Mouse (Mus musculus) forebrain, embryonic 15.5 days (tissue): ENCODE results near the gene Tpbgl. TPM values are rescaled to one million over a fixed set of nuclear protein-coding genes. Genes with fewer than 3 reads are reported as not detected.
A peak's percentile ranks its signal among the peaks of the same experiment; 100 is the strongest.

ENCODE experiments used
- ATAC-seq: fragments of 200-750 bp; cut with Nextera tagmentation; replicated peaks from 2 replicates; pipeline ENCODE4 v1.8.0; 2017; ENCODE audit warnings: mild to moderate bottlenecking, moderate TSS enrichment, moderate library complexity
- H3K27ac ChIP-seq: fragments of 300-500 bp; sonication (generic); replicated peaks from 2 replicates; pipeline ENCODE4 v1.5.1; 2015; ENCODE audit warnings: mild to moderate bottlenecking, inconsistent platforms
- H3K27me3 ChIP-seq: fragments of 300-500 bp; sonication (generic); 2 replicates; pipeline ENCODE4 v1.6.1; 2015; ENCODE audit warnings: inconsistent platforms
- H3K36me3 ChIP-seq: fragments of 300-500 bp; sonication (generic); 2 replicates; pipeline ENCODE4 v1.6.1; 2015; ENCODE audit warnings: mild to moderate bottlenecking, inconsistent platforms
- H3K4me1 ChIP-seq: fragments of 300-500 bp; sonication (generic); 2 replicates; pipeline ENCODE4 v1.6.1; 2015; ENCODE audit warnings: inconsistent platforms
- H3K4me2 ChIP-seq: fragments of 300-500 bp; sonication (generic); replicated peaks from 2 replicates; pipeline ENCODE4 v1.6.1; 2015; ENCODE audit warnings: mild to moderate bottlenecking, inconsistent platforms
- H3K4me3 ChIP-seq: fragments of 300-500 bp; sonication (generic); 2 replicates; pipeline ENCODE4 v1.5.1; 2015; ENCODE audit warnings: mild to moderate bottlenecking, inconsistent platforms
- H3K9ac ChIP-seq: fragments of 300-500 bp; sonication (generic); replicated peaks from 2 replicates; pipeline ENCODE4 v1.6.1; 2015; ENCODE audit warnings: mild to moderate bottlenecking, inconsistent platforms
- H3K9me3 ChIP-seq: fragments of 300-500 bp; sonication (generic); 2 replicates; pipeline ENCODE4 v1.6.1; 2016; ENCODE audit warnings: inconsistent platforms
- WGBS: fragments of 180-500 bp; shearing (Covaris S2); methylation state at CpG from one replicate; pipeline ENCODE4 v1.1.7; 2015; ENCODE audit warnings: mixed read lengths; 5-methylcytosine and 5-hydroxymethylcytosine counted together
- polyA plus RNA-seq: library from polyadenylated mRNA; unstranded; fragments of >200 nt; fragmentation: Nextera tagmentation; extraction: Ambion mirVana; gene quantifications from 2 replicates; pipeline ENCODE4 v1.2.1, GENCODE M21; 2015

Gene Tpbgl
- polyA plus RNA-seq, 1 experiment from 2014 or later: 0.50 TPM

DNA sequence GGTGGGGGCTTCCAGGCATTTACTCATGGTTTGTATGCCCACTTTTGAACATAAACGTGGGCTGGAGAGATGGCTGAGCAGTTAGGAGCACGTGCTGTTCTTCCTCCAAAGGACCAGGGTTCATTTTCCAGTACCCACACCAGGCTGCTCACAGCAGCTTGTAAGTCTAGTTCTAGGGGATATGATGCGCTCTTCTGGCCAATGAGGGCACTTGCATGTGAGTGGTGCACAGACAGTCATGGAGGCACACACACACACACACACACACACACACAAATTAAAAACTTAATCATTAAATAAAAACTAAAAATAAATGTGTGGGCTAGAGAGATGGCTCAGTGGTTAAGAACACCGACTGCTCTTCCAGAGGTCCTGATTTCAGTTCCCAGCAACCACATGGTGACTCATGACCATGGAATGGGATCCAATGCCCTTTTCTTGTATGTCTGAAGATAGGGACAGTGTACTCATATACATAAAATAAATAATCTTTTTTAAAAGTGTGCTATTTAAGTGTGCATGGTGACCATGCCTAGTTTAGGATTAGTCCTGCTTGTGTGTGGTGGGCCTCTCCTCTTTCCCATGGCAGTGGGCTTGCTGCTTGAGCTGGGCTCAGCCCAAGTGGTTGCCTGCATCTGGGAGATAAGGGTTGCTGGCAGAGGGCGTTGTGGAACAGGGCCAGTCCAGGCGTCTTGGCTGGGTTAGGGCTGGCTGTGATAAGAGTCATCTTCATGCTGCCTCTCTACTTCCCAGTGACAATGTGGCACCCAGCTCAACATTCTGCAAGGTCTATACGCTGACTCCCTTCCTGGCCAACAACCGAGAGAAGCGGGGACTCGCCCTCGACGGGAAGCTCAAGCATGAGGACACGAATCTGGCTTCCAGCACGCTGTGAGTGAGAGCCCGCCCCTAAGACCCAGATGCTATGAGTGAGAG is 32.8 kb downstream of the Tpbgl start:
- Histone ChIP-seq H3K36me3 (peaks cover 33% of the 10 kb centered on the region), H3K27me3 (no peaks in the 10 kb centered on the region), H3K4me3 (no peak overlapping the region), H3K4me1 (no peaks in the 10 kb centered on the region), H3K4me2 (no peak overlapping the region), H3K9me3 (no peaks in the 10 kb centered on the region), H3K9ac (no peak overlapping the region), H3K27ac (no peak overlapping the region)
- no peak for ATAC-seq
- WGBS: 89% methylated on average over 15 of the region's 15 CpGs

DNA sequence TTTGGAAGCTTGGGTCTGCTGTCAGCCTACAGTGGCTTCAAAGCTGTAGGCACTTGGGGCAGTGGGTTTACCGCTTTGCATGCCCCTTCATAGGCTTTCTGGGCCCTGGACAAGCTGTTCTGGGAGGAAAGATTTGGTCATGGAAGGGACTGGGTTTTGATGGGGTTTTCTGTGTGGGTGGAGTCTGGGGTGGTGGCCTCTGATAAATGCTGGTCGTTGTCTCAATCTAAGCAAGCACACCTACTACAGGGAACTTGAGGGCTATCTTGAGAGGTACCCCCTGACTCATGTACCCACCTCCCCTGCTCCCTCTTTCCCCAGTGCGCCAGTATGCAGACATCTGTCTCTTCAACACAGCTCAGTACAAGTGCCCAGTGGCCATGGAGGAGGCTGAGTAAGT is 34.2 kb downstream of the Tpbgl start:
- whole genome bisulfite sequencing: 93% methylated on average over 3 of the region's 3 CpGs
- Histone ChIP-seq H3K4me1 (no peaks in the 10 kb centered on the region), H3K4me2 (no peak overlapping the region), H3K9ac (no peak overlapping the region), H3K36me3 (peaks cover 31% of the 10 kb centered on the region), H3K27ac (no peak overlapping the region), H3K9me3 (no peaks in the 10 kb centered on the region), H3K27me3 (no peaks in the 10 kb centered on the region), H3K4me3 (no peak overlapping the region)
- no peak for ATAC-seq

DNA sequence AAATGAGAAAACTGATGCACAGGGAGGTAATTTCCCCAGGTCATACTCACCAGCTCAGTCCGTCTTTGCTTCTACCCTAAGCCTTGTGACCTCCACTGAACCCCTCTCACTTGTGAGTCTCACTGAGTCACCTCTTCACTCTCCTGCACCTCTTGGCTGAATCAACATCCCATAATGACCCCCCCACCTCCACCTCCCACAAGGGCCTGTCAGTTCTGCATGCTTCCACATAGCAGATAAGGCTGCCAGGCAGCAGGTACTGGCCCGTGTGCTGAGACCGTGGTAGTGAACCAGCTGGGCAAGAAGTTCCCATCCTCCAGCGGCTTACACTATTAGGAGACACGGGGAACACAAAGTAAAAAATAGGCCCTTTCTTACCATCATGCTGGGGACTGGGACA is 36.3 kb downstream of the Tpbgl start:
- Histone ChIP-seq H3K9me3 (no peaks in the 10 kb centered on the region), H3K4me3 (no peak overlapping the region), H3K4me2 (no peak overlapping the region), H3K36me3 (peaks cover 20% of the 10 kb centered on the region), H3K4me1 (no peaks in the 10 kb centered on the region), H3K9ac (no peak overlapping the region), H3K27ac (no peak overlapping the region), H3K27me3 (no peaks in the 10 kb centered on the region)
- ATAC-seq: 0 out of 2 replicates have a peak, but pooled peaks have one; percentile 18
- 73% methylated on average over 5 of the region's 5 CpGs for WGBS

GRCm38 (mm10) chr7:99590064-99590463 is 36.8 kb downstream of the Tpbgl start:
- Histone ChIP-seq H3K36me3 (peaks cover 17% of the 10 kb centered on the region; the same call in 1 of the 2 replicates), H3K4me3 (no peak overlapping the region)
- ATAC-seq: peak; percentile 51; the same call in 1 of the 2 replicates

GRCm38 (mm10) chr7:99585976-99586375 is 40.9 kb downstream of the Tpbgl start:
- H3K36me3 ChIP-seq: peaks cover 12% of the 10 kb centered on the region; the same call in 1 of the 2 replicates
- 87% methylated on average over 8 of the region's 8 CpGs for WGBS
- H3K27ac ChIP-seq: no peak overlapping the region
- no peaks in the 10 kb centered on the region for H3K9me3 ChIP-seq
- no peaks in the 10 kb centered on the region; the same call in 1 of the 2 replicates for H3K4me1 ChIP-seq
- no peaks in the 10 kb centered on the region for H3K27me3 ChIP-seq
- no peak overlapping the region for H3K4me2 ChIP-seq
- no peak overlapping the region for H3K4me3 ChIP-seq
- H3K9ac ChIP-seq: no peak overlapping the region
- no peak for ATAC-seq

More at GRCm38 (mm10) chr7:99590064-99590463, 36.8 kb downstream of the Tpbgl start:
- 2% methylated on average over 3 of the region's 3 CpGs for WGBS
- no peaks in the 10 kb centered on the region for H3K27me3 ChIP-seq
- no peaks in the 10 kb centered on the region for H3K4me1 ChIP-seq
- H3K9ac ChIP-seq: no peak overlapping the region
- no peak overlapping the region for H3K27ac ChIP-seq
- no peaks in the 10 kb centered on the region for H3K9me3 ChIP-seq
- no peak overlapping the region for H3K4me2 ChIP-seq

GRCm38 (mm10) chr7:99583625-99584024 is 43.3 kb downstream of the Tpbgl start:
- no peak overlapping the region for H3K27ac ChIP-seq
- WGBS: 89% methylated on average over 5 of the region's 5 CpGs
- no peak overlapping the region for H3K9ac ChIP-seq
- H3K4me3 ChIP-seq: no peak overlapping the region
- H3K4me1 ChIP-seq: peaks cover 12% of the 10 kb centered on the region
- H3K36me3 ChIP-seq: 0 out of 2 replicates have a peak, but pooled peaks cover 9% of the 10 kb centered on the region
- no peak overlapping the region for H3K4me2 ChIP-seq
- no peaks in the 10 kb centered on the region for H3K9me3 ChIP-seq
- no peaks in the 10 kb centered on the region for H3K27me3 ChIP-seq
- ATAC-seq: no peak

DNA sequence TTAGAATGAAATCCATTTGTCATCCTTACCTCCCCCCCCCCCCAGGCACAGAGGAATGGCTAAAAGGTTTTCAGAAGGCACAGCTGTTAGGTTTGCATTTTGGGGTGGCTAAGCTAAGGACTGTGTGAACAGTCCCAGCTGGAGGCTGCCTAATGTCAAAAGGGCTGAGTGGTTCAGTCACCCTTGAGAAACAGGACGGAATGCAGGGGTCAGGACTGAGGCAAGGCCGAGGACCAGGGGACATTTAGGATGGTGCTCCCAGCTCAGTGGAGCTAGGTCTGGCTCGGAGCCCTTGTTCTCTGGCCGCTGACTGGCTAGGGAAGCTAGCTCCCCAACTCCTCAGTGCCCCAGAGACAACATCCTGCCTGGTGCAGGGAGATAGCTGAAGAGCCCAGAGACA is 44.0 kb downstream of the Tpbgl start:
- H3K27ac ChIP-seq: no peak overlapping the region

DNA sequence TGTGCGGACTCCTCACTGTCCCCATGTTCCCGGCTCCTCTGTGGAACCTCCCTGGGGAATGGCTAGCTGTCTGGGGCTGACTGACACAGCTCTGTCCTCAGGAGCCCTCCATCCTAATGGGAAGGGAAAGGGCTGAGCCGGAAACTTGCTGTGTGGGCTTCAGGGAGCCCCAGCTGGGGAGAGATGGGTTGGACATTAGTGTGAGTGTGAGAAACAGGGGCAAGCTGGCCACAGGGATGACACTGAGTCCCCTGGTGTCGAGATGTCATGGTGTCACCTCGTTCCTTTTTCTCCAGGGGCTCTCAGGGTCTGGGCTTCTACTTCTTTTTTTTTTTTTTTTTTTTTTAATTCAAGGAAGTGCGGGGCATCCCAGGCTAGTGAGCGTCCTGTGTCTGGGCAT is 44.6 kb downstream of the Tpbgl start:
- peaks cover 12% of the 10 kb centered on the region for H3K4me1 ChIP-seq
- H3K9me3 ChIP-seq: no peaks in the 10 kb centered on the region
- H3K4me2 ChIP-seq: no peak overlapping the region
- H3K27ac ChIP-seq: no peak overlapping the region
- no peak overlapping the region for H3K4me3 ChIP-seq
- no peaks in the 10 kb centered on the region for H3K27me3 ChIP-seq
- ATAC-seq: no peak
- H3K9ac ChIP-seq: no peak overlapping the region
- 85% methylated on average over 7 of the region's 7 CpGs for WGBS
- 0 out of 2 replicates have a peak, but pooled peaks cover 9% of the 10 kb centered on the region for H3K36me3 ChIP-seq

More for the DNA sequence above, 44.0 kb downstream of the Tpbgl start:
- no peak overlapping the region for H3K9ac ChIP-seq
- no peaks in the 10 kb centered on the region for H3K27me3 ChIP-seq
- H3K4me3 ChIP-seq: no peak overlapping the region
- no peaks in the 10 kb centered on the region for H3K9me3 ChIP-seq
- no peak for ATAC-seq
- 49% methylated on average over 4 of the region's 4 CpGs for WGBS
- H3K4me1 ChIP-seq: peaks cover 12% of the 10 kb centered on the region
- 0 out of 2 replicates have a peak, but pooled peaks cover 9% of the 10 kb centered on the region for H3K36me3 ChIP-seq
- H3K4me2 ChIP-seq: no peak overlapping the region

- WGBS: 29% methylated on average over 6 of the region's 6 CpGs
- peak overlapping the region; percentile 42 for H3K4me2 ChIP-seq
- H3K27me3 ChIP-seq: no peaks in the 10 kb centered on the region
- H3K27ac ChIP-seq: no peak overlapping the region
- peaks cover 12% of the 10 kb centered on the region for H3K4me1 ChIP-seq
- H3K9me3 ChIP-seq: no peaks in the 10 kb centered on the region
- H3K36me3 ChIP-seq: 0 out of 2 replicates have a peak, but pooled peaks cover 7% of the 10 kb centered on the region
- H3K4me3 ChIP-seq: no peak overlapping the region
- H3K9ac ChIP-seq: no peak overlapping the region
- ATAC-seq: no peak
These were observed 46.7 kb downstream of the Tpbgl start for GRCm38 (mm10) chr7:99580247-99580646.

DNA sequence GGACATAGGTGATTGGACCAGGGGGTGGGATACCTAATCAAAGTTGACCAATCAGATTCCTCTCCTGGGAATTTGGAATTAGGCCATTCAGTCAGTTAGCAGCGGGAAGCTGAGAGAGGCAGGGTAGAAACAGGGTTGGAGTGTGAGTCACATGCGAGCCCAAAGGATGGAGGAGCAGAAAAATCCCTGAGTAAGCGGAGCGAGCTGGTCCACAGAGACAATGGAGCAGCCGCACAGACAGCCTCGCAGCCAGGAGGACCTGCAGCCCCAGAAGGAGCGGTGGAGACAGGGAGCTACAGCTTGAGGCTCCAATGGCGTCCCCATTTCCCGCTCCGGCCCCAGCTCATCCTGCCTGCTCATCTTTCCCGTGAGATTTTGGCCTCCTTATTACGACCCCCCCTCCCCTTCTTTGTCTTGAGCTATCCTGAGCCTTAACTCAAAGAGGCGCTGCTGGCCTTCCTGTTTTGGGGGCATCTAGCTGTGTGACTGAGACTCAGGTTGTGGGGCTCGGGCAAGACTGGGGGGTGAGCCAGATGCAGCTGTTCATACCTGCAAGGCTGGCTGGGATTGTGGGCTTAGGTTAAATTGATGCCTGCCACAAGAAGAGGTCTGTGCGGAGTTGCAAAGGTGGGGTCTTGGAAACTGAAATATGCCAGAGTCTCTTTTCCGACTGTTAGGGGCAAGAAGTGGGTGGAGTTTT is 47.3 kb downstream of the Tpbgl start:
- WGBS: 6% methylated on average over 16 of the region's 16 CpGs
- H3K27ac ChIP-seq: peak overlapping the region; percentile 53; the same call in 1 of the 2 replicates

DNA sequence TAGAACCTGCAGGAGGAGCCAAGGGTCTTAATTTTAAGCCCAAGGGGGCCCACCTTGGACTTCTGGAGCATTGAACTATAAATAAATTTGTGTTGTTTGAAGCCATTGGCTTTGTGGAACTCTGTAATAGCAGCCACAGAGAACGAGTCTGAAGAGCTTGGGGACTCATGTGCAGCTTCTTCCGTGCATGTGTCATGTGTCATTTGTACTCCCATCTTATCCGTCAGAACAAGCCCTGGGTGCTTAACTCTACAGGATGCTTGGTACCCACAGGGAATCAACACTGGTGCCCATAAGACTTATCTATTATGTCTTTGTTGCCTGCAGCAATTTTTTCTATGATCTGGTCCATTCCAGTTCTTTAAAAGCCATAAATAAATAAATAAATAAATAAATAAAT is 48.7 kb downstream of the Tpbgl start:
- Histone ChIP-seq H3K27ac (no peak overlapping the region), H3K4me2 (no peak overlapping the region), H3K27me3 (no peaks in the 10 kb centered on the region), H3K9ac (no peak overlapping the region), H3K9me3 (no peaks in the 10 kb centered on the region), H3K4me1 (peaks cover 12% of the 10 kb centered on the region), H3K4me3 (no peak overlapping the region), H3K36me3 (no peaks in the 10 kb centered on the region)
- no peak for ATAC-seq
- 85% methylated on average over 3 of the region's 3 CpGs for WGBS

More for the DNA sequence above, 47.3 kb downstream of the Tpbgl start:
- H3K4me3 ChIP-seq: peak overlapping the region; percentile 22
- H3K27me3 ChIP-seq: no peaks in the 10 kb centered on the region
- peak; percentile 76 for ATAC-seq
- H3K9me3 ChIP-seq: no peaks in the 10 kb centered on the region
- 0 out of 2 replicates have a peak, but pooled peaks cover 7% of the 10 kb centered on the region for H3K36me3 ChIP-seq
- H3K4me1 ChIP-seq: peaks cover 12% of the 10 kb centered on the region
- peak overlapping the region; percentile 16 for H3K9ac ChIP-seq
- H3K4me2 ChIP-seq: peak overlapping the region; percentile 42
